Comparison of ENCODE assay signal across 22 mouse cellular contexts in the genomic region with DNA sequence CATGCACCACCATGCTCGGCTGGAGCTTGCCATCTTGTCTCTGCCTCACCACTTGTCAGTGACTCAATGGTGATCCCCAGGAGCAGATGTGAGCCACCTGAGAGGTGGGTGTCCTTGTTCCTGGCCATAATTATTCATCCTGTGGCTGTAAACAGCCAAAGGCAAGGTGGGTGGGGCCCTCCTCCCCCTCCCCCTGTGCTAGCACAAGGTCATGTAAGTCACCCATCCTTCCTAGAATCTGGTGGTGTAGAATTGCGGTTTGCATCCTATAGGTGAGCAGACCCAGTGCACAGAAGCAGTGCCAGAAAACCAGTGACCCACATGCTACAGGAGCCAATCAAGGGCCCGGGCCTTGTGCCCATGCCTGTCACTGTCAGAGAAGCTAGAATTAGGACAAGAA. TPM values are rescaled to one million over a fixed set of nuclear protein-coding genes. Genes with fewer than 3 reads are reported as not detected.
"Had no signal": no experiment of that assay in that cellular context is flagged by ENCODE, and none has a peak within 500 bp of the region (broad histone marks: within the 10 kb centered on the region; RNA-seq: fewer than 3 reads in every experiment).

No protein-coding gene starts in this region.

- H3K27ac ChIP-seq: left cerebral cortex, adult 2 months; limb, embryonic 15.5 days; liver, embryonic 13.5 days; midbrain, embryonic 10.5 days; neural tube, embryonic 15.5 days had no signal

- DNase-seq: kidney, postnatal 25 days; liver, embryonic 13.5 days; lung, adult 2 months; lung, postnatal 4 days; midbrain, embryonic 14.5 days; right cerebral cortex, adult 18-20 months; right cerebral cortex, postnatal 25 days; thymus, postnatal 36 days had no signal

- H3K9me3 ChIP-seq: kidney, embryonic 15.5 days; limb, embryonic 15.5 days; liver, embryonic 13.5 days; midbrain, embryonic 10.5 days; neural tube, embryonic 15.5 days had no signal

- H3K9ac ChIP-seq: kidney, embryonic 15.5 days; limb, embryonic 15.5 days; liver, embryonic 13.5 days; neural tube, embryonic 15.5 days had no signal

- H3K27me3 ChIP-seq: kidney, embryonic 15.5 days; limb, embryonic 15.5 days; liver, embryonic 13.5 days; neural tube, embryonic 15.5 days had no signal

- H3K4me3 ChIP-seq: kidney, embryonic 15.5 days; left cerebral cortex, adult 2 months; limb, embryonic 15.5 days; liver, embryonic 13.5 days; myocyte; neural tube, embryonic 15.5 days had no signal

RNA-seq across cellular contexts. Expression of a gene that starts 8.7 kb away (rescaled TPM):
- total RNA-seq: layer of hippocampus, postnatal 25 days; left cerebral cortex, adult 2 months; megakaryocyte, adult 5-6 weeks had no signal
- polyA plus RNA-seq: lung, postnatal 0 days; myocyte had no signal

RNA-seq across cellular contexts. Expression of a gene that starts 27.5 kb away (rescaled TPM):
- total RNA-seq: megakaryocyte, adult 5-6 weeks had no signal
- polyA plus RNA-seq: kidney, embryonic 15.5 days; limb, embryonic 11.5 days; liver, embryonic 13.5 days; lung, adult 2 months; lung, postnatal 0 days; midbrain, embryonic 10.5 days; myocyte; neural tube, embryonic 11.5 days; small intestine, adult 2 months; stomach, embryonic 16.5 days; thymus, postnatal 0 days had no signal
